Mouse (Mus musculus): ENCODE measurements at regions not wholly inside any gene's neighbourhood (a gene's known extent, or its start where the extent isn't known, plus 50 kb on each side); places are given as distances from the start of the nearest gene placed in this dataset.

GRCm38 (mm10) chr19:50911646-50912045 lies 233.2 kb upstream of the Sorcs1 start:
- no peak for DNase-seq
- TF ChIP-seq CTCF (IDR thresholded peaks at IDR 0.05; ENCODE audit: low read depth), result no peak
- ATAC-seq (ENCODE audit: insufficient read depth), result no peak
- Histone ChIP-seq H3K27ac (ENCODE audit: low read depth) (no peak overlapping the region), H3K4me1 (ENCODE audit: insufficient read depth) (no peaks in the 10 kb centered on the region), H3K4me3 (ENCODE audit: low read depth, low read length) (no peak overlapping the region), H3K36me3 (ENCODE audit: insufficient read depth) (no peaks in the 10 kb centered on the region), H3K4me2 (no peak overlapping the region), H3K9ac (no peak overlapping the region), H3K9me3 (ENCODE audit: low read depth, low read length) (no peaks in the 10 kb centered on the region), H3K27me3 (ENCODE audit: insufficient read depth, low read length) (no peaks in the 10 kb centered on the region)

- no peak for TF ChIP-seq CTCF (IDR thresholded peaks at IDR 0.05; ENCODE audit: low read depth)
- Histone ChIP-seq H3K9me3 (ENCODE audit: low read depth, low read length) (no peaks in the 10 kb centered on the region), H3K4me2 (no peak overlapping the region), H3K4me1 (ENCODE audit: insufficient read depth) (no peaks in the 10 kb centered on the region), H3K4me3 (ENCODE audit: low read depth, low read length) (no peak overlapping the region), H3K36me3 (ENCODE audit: insufficient read depth) (no peaks in the 10 kb centered on the region), H3K9ac (no peak overlapping the region), H3K27me3 (ENCODE audit: insufficient read depth, low read length) (no peaks in the 10 kb centered on the region), H3K27ac (ENCODE audit: low read depth) (no peak overlapping the region)
- 88% methylated on average over 1 of the region's 1 CpGs for WGBS
- DNase-seq, result no peak
- ATAC-seq (ENCODE audit: insufficient read depth), result no peak
Observed at GRCm38 (mm10) chr19:50910674-50911073, 232.2 kb upstream of the Sorcs1 start.

- Histone ChIP-seq H3K27me3 (ENCODE audit: insufficient read depth, low read length) (no peaks in the 10 kb centered on the region), H3K4me2 (no peak overlapping the region), H3K27ac (ENCODE audit: low read depth) (no peak overlapping the region), H3K9ac (no peak overlapping the region), H3K4me3 (ENCODE audit: low read depth, low read length) (no peak overlapping the region), H3K4me1 (ENCODE audit: insufficient read depth) (no peaks in the 10 kb centered on the region), H3K9me3 (ENCODE audit: low read depth, low read length) (no peaks in the 10 kb centered on the region), H3K36me3 (ENCODE audit: insufficient read depth) (no peaks in the 10 kb centered on the region)
- WGBS, result 63% methylated on average over 4 of the region's 4 CpGs
- DNase-seq, result no peak
- no peak for ATAC-seq (ENCODE audit: insufficient read depth)
- TF ChIP-seq CTCF (IDR thresholded peaks at IDR 0.05; ENCODE audit: low read depth), result no peak
Observed at GRCm38 (mm10) chr19:50908751-50909150, 230.3 kb upstream of the Sorcs1 start.

GRCm38 (mm10) chr19:50893755-50894154 lies 215.3 kb upstream of the Sorcs1 start:
- H3K4me2 ChIP-seq, result no peak overlapping the region
- no peaks in the 10 kb centered on the region for H3K9me3 ChIP-seq (ENCODE audit: low read depth, low read length)
- H3K4me3 ChIP-seq (ENCODE audit: low read depth, low read length), result no peak overlapping the region
- H3K36me3 ChIP-seq (ENCODE audit: insufficient read depth), result no peaks in the 10 kb centered on the region
- TF ChIP-seq CTCF (IDR thresholded peaks at IDR 0.05; ENCODE audit: low read depth), result no peak
- DNase-seq, result no peak
- no peak overlapping the region for H3K9ac ChIP-seq
- H3K27ac ChIP-seq (ENCODE audit: low read depth), result no peak overlapping the region
- WGBS, result 76% methylated on average over 3 of the region's 3 CpGs
- H3K4me1 ChIP-seq (ENCODE audit: insufficient read depth), result no peaks in the 10 kb centered on the region
- H3K27me3 ChIP-seq (ENCODE audit: insufficient read depth, low read length), result no peaks in the 10 kb centered on the region
- ATAC-seq (ENCODE audit: insufficient read depth), result no peak

- 67% methylated on average over 4 of the region's 4 CpGs for WGBS
Observed at GRCm38 (mm10) chr19:50872661-50873060, 194.2 kb upstream of the Sorcs1 start.

GRCm38 (mm10) chr19:50872144-50872543 lies 193.7 kb upstream of the Sorcs1 start:
- H3K4me3 ChIP-seq (ENCODE audit: low read depth, low read length), result no peak overlapping the region
- DNase-seq, result no peak
- no peak overlapping the region for H3K27ac ChIP-seq (ENCODE audit: low read depth)
- no peaks in the 10 kb centered on the region for H3K27me3 ChIP-seq (ENCODE audit: insufficient read depth, low read length)
- no peaks in the 10 kb centered on the region for H3K36me3 ChIP-seq (ENCODE audit: insufficient read depth)
- H3K9me3 ChIP-seq (ENCODE audit: low read depth, low read length), result no peaks in the 10 kb centered on the region
- WGBS, result 64% methylated on average over 2 of the region's 2 CpGs
- no peak overlapping the region for H3K9ac ChIP-seq
- ATAC-seq (ENCODE audit: insufficient read depth), result no peak
- H3K4me2 ChIP-seq, result no peak overlapping the region
- TF ChIP-seq CTCF (IDR thresholded peaks at IDR 0.05; ENCODE audit: low read depth), result no peak
- no peaks in the 10 kb centered on the region for H3K4me1 ChIP-seq (ENCODE audit: insufficient read depth)

More at GRCm38 (mm10) chr19:50872661-50873060, 194.2 kb upstream of the Sorcs1 start:
- no peaks in the 10 kb centered on the region for H3K4me1 ChIP-seq (ENCODE audit: insufficient read depth)
- H3K4me3 ChIP-seq (ENCODE audit: low read depth, low read length), result no peak overlapping the region
- peak; percentile 1 for DNase-seq
- no peak overlapping the region for H3K4me2 ChIP-seq
- TF ChIP-seq CTCF (IDR thresholded peaks at IDR 0.05; ENCODE audit: low read depth), result no peak
- H3K27me3 ChIP-seq (ENCODE audit: insufficient read depth, low read length), result no peaks in the 10 kb centered on the region
- H3K9ac ChIP-seq, result no peak overlapping the region
- no peak for ATAC-seq (ENCODE audit: insufficient read depth)
- H3K27ac ChIP-seq (ENCODE audit: low read depth), result no peak overlapping the region
- H3K9me3 ChIP-seq (ENCODE audit: low read depth, low read length), result no peaks in the 10 kb centered on the region
- no peaks in the 10 kb centered on the region for H3K36me3 ChIP-seq (ENCODE audit: insufficient read depth)

- Histone ChIP-seq H3K4me1 (ENCODE audit: insufficient read depth) (no peaks in the 10 kb centered on the region), H3K9ac (no peak overlapping the region), H3K36me3 (ENCODE audit: insufficient read depth) (no peaks in the 10 kb centered on the region), H3K9me3 (ENCODE audit: low read depth, low read length) (no peaks in the 10 kb centered on the region), H3K4me3 (ENCODE audit: low read depth, low read length) (no peak overlapping the region), H3K27me3 (ENCODE audit: insufficient read depth, low read length) (no peaks in the 10 kb centered on the region), H3K27ac (ENCODE audit: low read depth) (no peak overlapping the region), H3K4me2 (no peak overlapping the region)
- 56% methylated on average over 1 of the region's 1 CpGs for WGBS
- ATAC-seq (ENCODE audit: insufficient read depth) (no peak), DNase-seq (no peak)
- TF ChIP-seq CTCF (IDR thresholded peaks at IDR 0.05; ENCODE audit: low read depth), result no peak
Observed at GRCm38 (mm10) chr19:50854854-50855253, 176.4 kb upstream of the Sorcs1 start.

- Histone ChIP-seq H3K4me3 (ENCODE audit: low read depth, low read length) (no peak overlapping the region), H3K27me3 (ENCODE audit: insufficient read depth, low read length) (no peaks in the 10 kb centered on the region)
- 73% methylated on average over 1 of the region's 1 CpGs for WGBS
Observed at GRCm38 (mm10) chr19:50840499-50840898, 162.1 kb upstream of the Sorcs1 start.

More at GRCm38 (mm10) chr19:50840499-50840898, 162.1 kb upstream of the Sorcs1 start:
- H3K9me3 ChIP-seq (ENCODE audit: low read depth, low read length), result no peaks in the 10 kb centered on the region
- DNase-seq (no peak), ATAC-seq (ENCODE audit: insufficient read depth) (no peak)
- no peaks in the 10 kb centered on the region for H3K4me1 ChIP-seq (ENCODE audit: insufficient read depth)
- no peak overlapping the region for H3K27ac ChIP-seq (ENCODE audit: low read depth)
- H3K9ac ChIP-seq, result no peak overlapping the region
- TF ChIP-seq CTCF (IDR thresholded peaks at IDR 0.05; ENCODE audit: low read depth), result no peak
- no peak overlapping the region for H3K4me2 ChIP-seq
- H3K36me3 ChIP-seq (ENCODE audit: insufficient read depth), result no peaks in the 10 kb centered on the region

Data from lung, embryonic 14.5 days (tissue).